Mouse (Mus musculus): Measurements from ENCODE around the gene Qpct. TPM values are rescaled to one million over a fixed set of nuclear protein-coding genes. Genes with fewer than 3 reads are reported as not detected.
"Not testable (repeated sequence)": the region's sequence is repeated elsewhere in the genome, so short reads cannot be mapped to it uniquely, and the experiment has no call there.

Qpct gene
- polyA plus RNA-seq, 1 experiment from 2014 or later, result 12.3 TPM

DNA sequence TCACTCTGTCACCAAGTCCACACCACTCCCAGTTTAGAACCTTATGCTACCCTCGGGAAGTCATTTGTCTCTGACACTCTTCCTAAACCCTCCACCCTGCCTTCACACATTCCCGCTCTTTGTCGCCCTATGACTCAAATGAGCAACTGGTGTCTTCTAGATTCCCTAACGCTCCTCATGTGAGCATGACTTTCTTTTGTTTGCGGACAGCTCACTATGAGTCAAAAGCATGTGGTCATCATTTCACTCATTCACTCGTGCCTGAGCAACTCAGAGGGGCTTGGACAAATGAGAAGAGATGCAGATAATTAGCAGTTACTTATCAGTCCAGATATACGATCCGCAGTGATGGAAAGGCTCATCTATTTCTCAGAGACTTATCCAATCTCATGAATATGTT lies 26.5 kb downstream of the Qpct start:
- Histone ChIP-seq H3K27ac (ENCODE audit: low read length) (peak overlapping the region; percentile 69; the same call in 1 of the 2 replicates), H3K36me3 (ENCODE audit: control insufficient read depth, insufficient read depth, low read length) (no peaks in the 10 kb centered on the region), H3K9ac (replicated peaks; ENCODE audit: low read depth, low read length) (no peak overlapping the region), H3K4me2 (replicated peaks; ENCODE audit: low read depth, low read length) (no peak overlapping the region), H3K4me3 (ENCODE audit: low read depth, low read length) (no peak overlapping the region), H3K9me3 (ENCODE audit: control insufficient read depth, low read depth, low read length) (no peaks in the 10 kb centered on the region), H3K27me3 (ENCODE audit: control insufficient read depth, insufficient read depth, low read length) (no peaks in the 10 kb centered on the region), H3K4me1 (ENCODE audit: control insufficient read depth, insufficient read depth, low read length) (peaks cover 6% of the 10 kb centered on the region; the same call in 1 of the 2 replicates)
- ATAC-seq (ENCODE audit: insufficient number of reproducible peaks, insufficient read depth, low FRiP score, low read depth), result no peak
- WGBS, result 83% methylated on average over 8 of the region's 8 CpGs

- Histone ChIP-seq H3K36me3 (ENCODE audit: control insufficient read depth, insufficient read depth, low read length) (no peaks in the 10 kb centered on the region), H3K9ac (replicated peaks; ENCODE audit: low read depth, low read length) (no peak overlapping the region), H3K9me3 (ENCODE audit: control insufficient read depth, low read depth, low read length) (no peaks in the 10 kb centered on the region), H3K4me1 (ENCODE audit: control insufficient read depth, insufficient read depth, low read length) (no peaks in the 10 kb centered on the region), H3K27me3 (ENCODE audit: control insufficient read depth, insufficient read depth, low read length) (no peaks in the 10 kb centered on the region), H3K4me2 (replicated peaks; ENCODE audit: low read depth, low read length) (no peak overlapping the region), H3K27ac (ENCODE audit: low read length) (no peak overlapping the region), H3K4me3 (ENCODE audit: low read depth, low read length) (no peak overlapping the region)
- no peak for ATAC-seq (ENCODE audit: insufficient number of reproducible peaks, insufficient read depth, low FRiP score, low read depth)
- 24% methylated on average over 1 of the region's 1 CpGs for WGBS
These were observed 40.0 kb downstream of the Qpct start for GRCm38 (mm10) chr17:79091710-79092109.

GRCm38 (mm10) chr17:79093286-79093975 lies 41.7 kb downstream of the Qpct start:
- H3K27ac ChIP-seq (ENCODE audit: low read length), result peak overlapping the region; percentile 18; the same call in 1 of the 2 replicates

GRCm38 (mm10) chr17:79095624-79096023 lies 43.9 kb downstream of the Qpct start:
- H3K9me3 ChIP-seq (ENCODE audit: control insufficient read depth, low read depth, low read length), result no peaks in the 10 kb centered on the region
- no peaks in the 10 kb centered on the region for H3K36me3 ChIP-seq (ENCODE audit: control insufficient read depth, insufficient read depth, low read length)
- H3K4me2 ChIP-seq (replicated peaks; ENCODE audit: low read depth, low read length), result no peak overlapping the region
- ATAC-seq (ENCODE audit: insufficient number of reproducible peaks, insufficient read depth, low FRiP score, low read depth), result no peak
- H3K9ac ChIP-seq (replicated peaks; ENCODE audit: low read depth, low read length), result no peak overlapping the region
- no peak overlapping the region for H3K27ac ChIP-seq (ENCODE audit: low read length)
- H3K4me3 ChIP-seq (ENCODE audit: low read depth, low read length), result no peak overlapping the region
- no peaks in the 10 kb centered on the region for H3K27me3 ChIP-seq (ENCODE audit: control insufficient read depth, insufficient read depth, low read length)
- no peaks in the 10 kb centered on the region for H3K4me1 ChIP-seq (ENCODE audit: control insufficient read depth, insufficient read depth, low read length)
- 82% methylated on average over 2 of the region's 2 CpGs for WGBS

More at GRCm38 (mm10) chr17:79093286-79093975, 41.7 kb downstream of the Qpct start:
- ATAC-seq (ENCODE audit: insufficient number of reproducible peaks, insufficient read depth, low FRiP score, low read depth), result no peak
- H3K4me1 ChIP-seq (ENCODE audit: control insufficient read depth, insufficient read depth, low read length), result no peaks in the 10 kb centered on the region
- H3K36me3 ChIP-seq (ENCODE audit: control insufficient read depth, insufficient read depth, low read length), result no peaks in the 10 kb centered on the region
- no peak overlapping the region for H3K4me2 ChIP-seq (replicated peaks; ENCODE audit: low read depth, low read length)
- H3K4me3 ChIP-seq (ENCODE audit: low read depth, low read length), result no peak overlapping the region
- 58% methylated on average over 5 of the region's 5 CpGs for WGBS
- no peak overlapping the region for H3K9ac ChIP-seq (replicated peaks; ENCODE audit: low read depth, low read length)
- H3K9me3 ChIP-seq (ENCODE audit: control insufficient read depth, low read depth, low read length), result no peaks in the 10 kb centered on the region
- H3K27me3 ChIP-seq (ENCODE audit: control insufficient read depth, insufficient read depth, low read length), result no peaks in the 10 kb centered on the region

GRCm38 (mm10) chr17:79099866-79100265 lies 48.2 kb downstream of the Qpct start:
- ATAC-seq (ENCODE audit: insufficient number of reproducible peaks, insufficient read depth, low FRiP score, low read depth), result no peak
- H3K9me3 ChIP-seq (ENCODE audit: control insufficient read depth, low read depth, low read length), result no peaks in the 10 kb centered on the region
- WGBS, result 92% methylated on average over 4 of the region's 4 CpGs
- H3K4me1 ChIP-seq (ENCODE audit: control insufficient read depth, insufficient read depth, low read length), result no peaks in the 10 kb centered on the region
- H3K36me3 ChIP-seq (ENCODE audit: control insufficient read depth, insufficient read depth, low read length), result no peaks in the 10 kb centered on the region
- no peak overlapping the region for H3K4me3 ChIP-seq (ENCODE audit: low read depth, low read length)
- H3K9ac ChIP-seq (replicated peaks; ENCODE audit: low read depth, low read length), result no peak overlapping the region
- H3K27me3 ChIP-seq (ENCODE audit: control insufficient read depth, insufficient read depth, low read length), result no peaks in the 10 kb centered on the region
- H3K27ac ChIP-seq (ENCODE audit: low read length), result no peak overlapping the region
- no peak overlapping the region for H3K4me2 ChIP-seq (replicated peaks; ENCODE audit: low read depth, low read length)

DNA sequence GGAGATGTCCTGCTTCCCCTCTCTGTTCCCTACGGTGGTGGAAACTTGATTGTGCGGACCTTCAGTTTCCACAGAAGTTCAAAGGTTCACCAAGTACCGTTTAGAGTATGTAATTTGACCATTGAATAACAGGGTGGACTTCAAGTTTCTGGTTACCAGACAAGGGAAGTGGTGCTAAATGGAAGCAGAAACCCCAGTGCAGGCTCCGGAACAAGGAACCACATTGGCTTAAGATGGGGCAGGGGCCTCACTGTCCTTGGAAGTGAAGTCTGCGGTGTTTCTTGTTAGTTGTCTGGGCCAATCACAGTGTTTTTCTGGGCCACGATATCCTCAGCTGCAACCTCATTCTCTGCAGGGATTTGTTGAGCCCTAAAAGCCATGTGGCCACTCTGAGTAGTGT lies 56.5 kb downstream of the Qpct start:
- Histone ChIP-seq H3K9me3 (ENCODE audit: control insufficient read depth, low read depth, low read length) (no peaks in the 10 kb centered on the region), H3K4me2 (replicated peaks; ENCODE audit: low read depth, low read length) (no peak overlapping the region), H3K4me3 (ENCODE audit: low read depth, low read length) (no peak overlapping the region), H3K4me1 (ENCODE audit: control insufficient read depth, insufficient read depth, low read length) (no peaks in the 10 kb centered on the region), H3K9ac (replicated peaks; ENCODE audit: low read depth, low read length) (no peak overlapping the region), H3K27me3 (ENCODE audit: control insufficient read depth, insufficient read depth, low read length) (no peaks in the 10 kb centered on the region), H3K36me3 (ENCODE audit: control insufficient read depth, insufficient read depth, low read length) (no peaks in the 10 kb centered on the region), H3K27ac (ENCODE audit: low read length) (no peak overlapping the region)
- WGBS, result 80% methylated on average over 6 of the region's 6 CpGs
- ATAC-seq (ENCODE audit: insufficient number of reproducible peaks, insufficient read depth, low FRiP score, low read depth), result no peak

- ATAC-seq (ENCODE audit: insufficient number of reproducible peaks, insufficient read depth, low FRiP score, low read depth), result no peak
- H3K9me3 ChIP-seq (ENCODE audit: control insufficient read depth, low read depth, low read length), result no peaks in the 10 kb centered on the region
- no peak overlapping the region for H3K9ac ChIP-seq (replicated peaks; ENCODE audit: low read depth, low read length)
- H3K4me3 ChIP-seq (ENCODE audit: low read depth, low read length), result no peak overlapping the region
- H3K36me3 ChIP-seq (ENCODE audit: control insufficient read depth, insufficient read depth, low read length), result no peaks in the 10 kb centered on the region
- WGBS, result 81% methylated on average over 9 of the region's 9 CpGs
- no peak overlapping the region for H3K4me2 ChIP-seq (replicated peaks; ENCODE audit: low read depth, low read length)
- no peaks in the 10 kb centered on the region for H3K4me1 ChIP-seq (ENCODE audit: control insufficient read depth, insufficient read depth, low read length)
- H3K27me3 ChIP-seq (ENCODE audit: control insufficient read depth, insufficient read depth, low read length), result no peaks in the 10 kb centered on the region
- no peak overlapping the region for H3K27ac ChIP-seq (ENCODE audit: low read length)
These were observed 57.9 kb downstream of the Qpct start for GRCm38 (mm10) chr17:79109576-79109975.

DNA sequence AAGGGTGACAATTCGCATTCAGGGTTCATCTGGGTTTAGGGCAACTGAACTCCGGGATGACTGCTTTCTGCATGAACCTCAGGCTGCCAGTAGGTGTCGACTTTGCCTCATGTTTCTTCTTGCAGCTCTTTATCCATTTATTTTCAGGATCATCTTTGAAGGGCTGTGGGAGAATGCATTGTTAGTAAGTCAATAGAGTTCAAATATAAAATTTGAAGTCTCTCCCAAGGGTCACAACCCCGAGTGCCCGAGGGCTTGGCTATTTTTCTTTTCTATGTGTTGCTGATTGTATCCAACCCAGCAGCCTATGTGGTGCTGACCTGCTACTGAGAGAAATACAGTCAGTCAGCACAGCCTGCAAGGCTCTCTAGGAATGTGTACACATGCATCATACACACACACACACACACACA lies 59.2 kb downstream of the Qpct start:
- no peaks in the 10 kb centered on the region for H3K36me3 ChIP-seq (ENCODE audit: control insufficient read depth, insufficient read depth, low read length)
- 20% methylated on average over 5 of the region's 5 CpGs for WGBS
- no peak overlapping the region for H3K27ac ChIP-seq (ENCODE audit: low read length)

DNA sequence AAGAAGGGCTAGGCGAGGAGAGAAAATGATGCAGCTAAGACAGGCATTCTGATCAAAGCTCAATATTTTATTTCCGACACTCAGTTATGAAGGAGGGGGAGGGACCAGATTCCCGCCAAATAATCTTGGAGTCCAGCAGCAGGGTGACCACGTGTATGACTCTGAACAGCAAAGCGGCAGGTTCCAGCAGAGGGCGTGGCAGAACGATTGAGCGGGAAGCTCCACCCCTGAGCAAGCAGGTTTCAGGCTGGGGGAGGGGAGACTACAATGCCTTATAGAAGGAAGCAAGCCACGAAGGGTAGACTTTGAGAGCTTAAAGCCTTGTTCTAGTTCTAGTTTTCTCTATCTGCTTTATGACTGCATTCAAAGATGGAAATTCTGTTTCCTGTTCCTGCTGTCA lies 63.5 kb downstream of the Qpct start:
- whole genome bisulfite sequencing, result 51% methylated on average over 9 of the region's 9 CpGs
- not testable (repeated sequence) for H3K4me1 ChIP-seq (ENCODE audit: control insufficient read depth, insufficient read depth, low read length); H3K27me3 ChIP-seq (ENCODE audit: control insufficient read depth, insufficient read depth, low read length); H3K36me3 ChIP-seq (ENCODE audit: control insufficient read depth, insufficient read depth, low read length); H3K27ac ChIP-seq (ENCODE audit: low read length); H3K4me2 ChIP-seq (replicated peaks; ENCODE audit: low read depth, low read length); H3K4me3 ChIP-seq (ENCODE audit: low read depth, low read length); H3K9me3 ChIP-seq (ENCODE audit: control insufficient read depth, low read depth, low read length); H3K9ac ChIP-seq (replicated peaks; ENCODE audit: low read depth, low read length); ATAC-seq (ENCODE audit: insufficient number of reproducible peaks, insufficient read depth, low FRiP score, low read depth)

More for the DNA sequence above, 59.2 kb downstream of the Qpct start:
- no peak overlapping the region for H3K4me3 ChIP-seq (ENCODE audit: low read depth, low read length)
- H3K27me3 ChIP-seq (ENCODE audit: control insufficient read depth, insufficient read depth, low read length), result no peaks in the 10 kb centered on the region
- no peak overlapping the region for H3K9ac ChIP-seq (replicated peaks; ENCODE audit: low read depth, low read length)
- H3K4me2 ChIP-seq (replicated peaks; ENCODE audit: low read depth, low read length), result no peak overlapping the region
- H3K4me1 ChIP-seq (ENCODE audit: control insufficient read depth, insufficient read depth, low read length), result no peaks in the 10 kb centered on the region
- ATAC-seq (ENCODE audit: insufficient number of reproducible peaks, insufficient read depth, low FRiP score, low read depth), result 0 out of 2 replicates have a peak, but pooled peaks have one; percentile 28
- no peaks in the 10 kb centered on the region for H3K9me3 ChIP-seq (ENCODE audit: control insufficient read depth, low read depth, low read length)

All from stomach, embryonic 14.5 days (tissue).